Mouse (Mus musculus): Measurements from ENCODE around the gene Sypl2.
A peak's percentile ranks its signal among the peaks of the same experiment; 100 is the strongest.

Sypl2 gene

GRCm38 (mm10) chr3:108174672-108175531, 51.5 kb downstream of the Sypl2 start:
- no peak for DNase-seq

DNA sequence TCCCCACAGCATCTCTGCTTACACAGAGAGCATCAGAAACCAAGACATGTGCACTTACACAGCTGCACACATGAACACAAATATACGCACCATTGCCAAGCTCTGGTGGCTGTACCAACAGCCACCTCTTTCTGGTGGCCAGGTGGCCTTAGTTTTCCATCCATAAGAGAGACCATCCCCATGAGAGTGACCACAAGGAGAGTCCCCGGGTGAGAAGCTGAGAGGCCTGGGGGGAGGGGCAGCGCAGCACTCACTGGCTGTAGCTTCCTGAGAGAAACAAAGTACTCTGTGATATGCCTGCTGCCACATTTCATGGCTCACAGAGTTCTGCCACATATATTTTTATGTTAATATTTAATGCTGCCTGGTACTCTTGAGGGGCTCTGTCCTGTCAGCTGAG, 57.2 kb downstream of the Sypl2 start:
- no peak for DNase-seq

- no peak for DNase-seq
These were observed 58.9 kb downstream of the Sypl2 start for GRCm38 (mm10) chr3:108167499-108167898.

- peak; percentile 44 for DNase-seq
These were observed 59.8 kb downstream of the Sypl2 start for GRCm38 (mm10) chr3:108166486-108167211.

GRCm38 (mm10) chr3:108165532-108166315, 60.7 kb downstream of the Sypl2 start:
- DNase-seq, result no peak

- peak; percentile 80 for DNase-seq
These were observed 61.6 kb downstream of the Sypl2 start for GRCm38 (mm10) chr3:108164807-108165206.

DNA sequence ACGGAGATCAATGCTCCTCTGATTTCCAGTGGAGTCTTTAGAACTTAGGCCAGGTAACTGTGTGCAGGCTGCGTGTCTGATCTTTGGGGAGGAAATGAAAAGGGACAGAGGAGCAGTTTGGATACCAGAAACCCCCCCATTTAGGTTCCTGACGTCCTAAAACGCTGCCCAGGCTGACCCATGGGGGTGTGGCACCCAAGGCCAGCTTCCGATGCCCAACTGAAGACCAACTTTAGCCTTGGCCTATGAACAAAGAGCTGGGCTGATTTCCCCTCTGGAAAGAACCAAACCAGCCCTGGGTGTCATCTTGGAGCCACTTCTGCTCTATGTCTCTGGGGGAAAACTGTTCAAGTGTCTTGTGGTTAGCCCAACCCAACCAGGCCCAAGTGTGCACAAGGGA, 62.4 kb downstream of the Sypl2 start:
- no peak for DNase-seq

All from thymus, postnatal 25 days (tissue).